Mouse (Mus musculus) megakaryocyte-erythroid progenitor cell, adult 5-6 weeks (primary cell): ENCODE measurements around the gene A030014E15Rik. TPM values are rescaled to one million over a fixed set of nuclear protein-coding genes. Genes with fewer than 3 reads are reported as not detected.

Experiments
- ATAC-seq: replicated peaks from 2 replicates; pipeline ENCODE4 v1.8.0; 2016; ENCODE audit warnings: mild to moderate bottlenecking, inconsistent platforms; ENCODE audit not compliant: severe bottlenecking, poor library complexity, low FRiP score, low TSS enrichment
- total RNA-seq, 2 experiments: library from RNA; stranded (forward) in 1 of 2; stranded (reverse) in 1 of 2; fragments of 200-1000, 215-1000 nt in 1 of 2; fragments of >200 nt in 1 of 2; fragmentation: Nextera tagmentation in 1 of 2; gene quantifications; 2 replicates each; pipeline ENCODE4 v1.2.3; 2014 to 2017

A030014E15Rik gene
- total RNA-seq, 2 experiments from 2014 or later, result not detected

- no peak for ATAC-seq
These were observed 49.2 kb downstream of the A030014E15Rik start for GRCm38 (mm10) chr1:82973901-82974300.

GRCm38 (mm10) chr1:82974342-82974741 is 49.6 kb downstream of the A030014E15Rik start:
- no peak for ATAC-seq

Other genes starting within 250 kb of the A030014E15Rik start
- 106 and 145 TPM in 2 replicates for gene Mff, start 200.0 kb upstream of the A030014E15Rik start, total RNA-seq (2014; fragmentation: Nextera tagmentation)
- gene Mff, start 200.0 kb upstream of the A030014E15Rik start, total RNA-seq (2017), result 77.1 and 95.3 TPM in 2 replicates
- not detected in 2 replicates for gene Tm4sf20, start 156.5 kb upstream of the A030014E15Rik start, total RNA-seq (2014; fragmentation: Nextera tagmentation)
- gene Tm4sf20, start 156.5 kb upstream of the A030014E15Rik start, total RNA-seq (2017), result not detected in 2 replicates
- not detected in 2 replicates for gene Gm47791, start 153.7 kb upstream of the A030014E15Rik start, total RNA-seq (2014; fragmentation: Nextera tagmentation)
- gene Gm47791, start 153.7 kb upstream of the A030014E15Rik start, total RNA-seq (2017), result not detected in 2 replicates
- 30.1 and 39.6 TPM in 2 replicates for gene Agfg1, start 85.4 kb upstream of the A030014E15Rik start, total RNA-seq (2014; fragmentation: Nextera tagmentation)
- gene Agfg1, start 85.4 kb upstream of the A030014E15Rik start, total RNA-seq (2017), result 32.5 and 42.1 TPM in 2 replicates
- gene A030005L19Rik, start 11.6 kb upstream of the A030014E15Rik start, total RNA-seq (2014; fragmentation: Nextera tagmentation), result not detected in 2 replicates
- gene A030005L19Rik, start 11.6 kb upstream of the A030014E15Rik start, total RNA-seq (2017), result not detected in 2 replicates
- not detected in 2 replicates for gene Gm6217, start 6.5 kb downstream of the A030014E15Rik start, total RNA-seq (2014; fragmentation: Nextera tagmentation)
- not detected in 2 replicates for gene Gm6217, start 6.5 kb downstream of the A030014E15Rik start, total RNA-seq (2017)
- gene A030003K21Rik, start 18.5 kb downstream of the A030014E15Rik start, total RNA-seq (2014; fragmentation: Nextera tagmentation), result not detected in 2 replicates
- not detected in 2 replicates for gene A030003K21Rik, start 18.5 kb downstream of the A030014E15Rik start, total RNA-seq (2017)
- gene Gm7544, start 31.1 kb downstream of the A030014E15Rik start, total RNA-seq (2014; fragmentation: Nextera tagmentation), result not detected in 2 replicates
- gene Gm7544, start 31.1 kb downstream of the A030014E15Rik start, total RNA-seq (2017), result not detected in 2 replicates
- gene Gm47955, start 35.4 kb downstream of the A030014E15Rik start, total RNA-seq (2014; fragmentation: Nextera tagmentation), result not detected in 2 replicates
- gene Gm47955, start 35.4 kb downstream of the A030014E15Rik start, total RNA-seq (2017), result not detected in 2 replicates
- gene Gm47959, start 75.6 kb downstream of the A030014E15Rik start, total RNA-seq (2014; fragmentation: Nextera tagmentation), result not detected in 2 replicates
- not detected in 2 replicates for gene Gm47959, start 75.6 kb downstream of the A030014E15Rik start, total RNA-seq (2017)
- gene Slc19a3, start 113.5 kb downstream of the A030014E15Rik start, total RNA-seq (2014; fragmentation: Nextera tagmentation), result not detected in 2 replicates
- gene Slc19a3, start 113.5 kb downstream of the A030014E15Rik start, total RNA-seq (2017), result not detected in 2 replicates
- not detected in 2 replicates for gene Krtap28-10, start 117.6 kb downstream of the A030014E15Rik start, total RNA-seq (2014; fragmentation: Nextera tagmentation)
- not detected in 2 replicates for gene Krtap28-10, start 117.6 kb downstream of the A030014E15Rik start, total RNA-seq (2017)
- not detected in 2 replicates for gene Gm47969, start 120.0 kb downstream of the A030014E15Rik start, total RNA-seq (2014; fragmentation: Nextera tagmentation)
- gene Gm47969, start 120.0 kb downstream of the A030014E15Rik start, total RNA-seq (2017), result not detected in 2 replicates
- gene A030005K14Rik, start 134.5 kb downstream of the A030014E15Rik start, total RNA-seq (2014; fragmentation: Nextera tagmentation), result not detected in 2 replicates
- gene A030005K14Rik, start 134.5 kb downstream of the A030014E15Rik start, total RNA-seq (2017), result not detected in 2 replicates
- not detected in 2 replicates for gene Krtap28-13, start 136.0 kb downstream of the A030014E15Rik start, total RNA-seq (2014; fragmentation: Nextera tagmentation)
- gene Krtap28-13, start 136.0 kb downstream of the A030014E15Rik start, total RNA-seq (2017), result not detected in 2 replicates
- gene Ccl20, start 191.8 kb downstream of the A030014E15Rik start, total RNA-seq (2014; fragmentation: Nextera tagmentation), result not detected in 2 replicates
- gene Ccl20, start 191.8 kb downstream of the A030014E15Rik start, total RNA-seq (2017), result not detected in 2 replicates
- not detected in 2 replicates for gene Daw1, start 234.8 kb downstream of the A030014E15Rik start, total RNA-seq (2014; fragmentation: Nextera tagmentation)
- gene Daw1, start 234.8 kb downstream of the A030014E15Rik start, total RNA-seq (2017), result not detected in 2 replicates